Mouse (Mus musculus) forebrain, embryonic 11.5 days (tissue): ENCODE data around the gene 4930518I15Rik. TPM values are rescaled to one million over a fixed set of nuclear protein-coding genes. Genes with fewer than 3 reads are reported as not detected.

ENCODE experiments used
- ATAC-seq: fragments of 200-750 bp; cut with Nextera tagmentation; replicated peaks from 2 replicates; pipeline ENCODE4 v1.8.0; 2017; ENCODE audit warnings: moderate TSS enrichment; ENCODE audit not compliant: low FRiP score
- DNase-seq: peaks from one replicate; pipeline ENCODE4 v3.0.0-alpha.2; 2017; ENCODE audit warnings: low spot score
- H3K27ac ChIP-seq: fragments of 300-500 bp; sonication (generic); 2 replicates; pipeline ENCODE4 v1.5.1; 2014; ENCODE audit warnings: low read depth, low read length
- H3K27me3 ChIP-seq: fragments of 300-500 bp; sonication (generic); 2 replicates; pipeline ENCODE4 v1.6.1; 2014; ENCODE audit warnings: mild to moderate bottlenecking, low read length, mixed read lengths; ENCODE audit not compliant: control insufficient read depth, insufficient read depth
- H3K36me3 ChIP-seq: fragments of 300-500 bp; sonication (generic); 2 replicates; pipeline ENCODE4 v1.6.1; 2014; ENCODE audit warnings: mild to moderate bottlenecking, low read length, moderate library complexity, mixed read lengths; ENCODE audit not compliant: control insufficient read depth, insufficient read depth
- H3K4me1 ChIP-seq: fragments of 300-500 bp; sonication (generic); replicated peaks from 2 replicates; pipeline ENCODE4 v1.6.1; 2014; ENCODE audit warnings: low read length, mixed read lengths; ENCODE audit not compliant: control insufficient read depth, insufficient read depth
- H3K4me2 ChIP-seq: fragments of 300-500 bp; sonication (generic); 2 replicates; pipeline ENCODE4 v1.6.1; 2014; ENCODE audit warnings: low read depth, mild to moderate bottlenecking, low read length, moderate library complexity, mixed read lengths; ENCODE audit not compliant: severe bottlenecking
- H3K4me3 ChIP-seq: fragments of 300-500 bp; sonication (generic); 2 replicates; pipeline ENCODE4 v1.5.1; 2014; ENCODE audit warnings: low read depth, low read length
- H3K9ac ChIP-seq: fragments of 300-500 bp; sonication (generic); 2 replicates; pipeline ENCODE4 v1.6.1; 2014; ENCODE audit warnings: low read length
- H3K9me3 ChIP-seq: fragments of 300-500 bp; sonication (generic); 2 replicates; pipeline ENCODE4 v1.6.1; 2016; ENCODE audit warnings: low read length, mixed read lengths; ENCODE audit not compliant: control insufficient read depth
- WGBS: fragments of 180-500 bp; shearing (Covaris S2); extraction: QIAGEN DNeasy Blood & Tissue Kit; methylation state at CpG from one replicate; pipeline ENCODE4 v1.1.7; 2014; 5-methylcytosine and 5-hydroxymethylcytosine counted together
- polyA plus RNA-seq: library from polyadenylated mRNA; unstranded; fragments of >200 nt; fragmentation: Nextera tagmentation; extraction: Ambion mirVana; gene quantifications from 2 replicates; pipeline ENCODE4 v1.2.1, GENCODE M21; 2014

Gene 4930518I15Rik
- polyA plus RNA-seq, 1 experiment from 2014 or later, result 10.0 TPM

- WGBS, result 69% methylated on average over 6 of the region's 6 CpGs
- Histone ChIP-seq H3K9ac (no peak overlapping the region), H3K4me1 (no peaks in the 10 kb centered on the region), H3K4me2 (no peak overlapping the region), H3K27me3 (no peaks in the 10 kb centered on the region), H3K36me3 (no peaks in the 10 kb centered on the region), H3K27ac (no peak overlapping the region), H3K9me3 (no peaks in the 10 kb centered on the region), H3K4me3 (no peak overlapping the region)
- ATAC-seq (no peak), DNase-seq (no peak)
These were observed 50.9 kb downstream of the 4930518I15Rik start for GRCm38 (mm10) chr2:156806886-156807285.

Other genes with a start within 250 kb of the 4930518I15Rik start
- 140 and 163 TPM in 2 replicates for gene Dlgap4, start 244.2 kb downstream of the 4930518I15Rik start, polyA plus RNA-seq
- gene Myl9, start 82.5 kb downstream of the 4930518I15Rik start, polyA plus RNA-seq, result 105 and 121 TPM in 2 replicates
- 109 and 110 TPM in 2 replicates for gene Tgif2, start 17.9 kb downstream of the 4930518I15Rik start, polyA plus RNA-seq
- 186 and 189 TPM in 2 replicates for gene Rab5if, start 5.2 kb upstream of the 4930518I15Rik start, polyA plus RNA-seq
- 0.73 and 0.83 TPM in 2 replicates for gene Sla2, start 29.2 kb upstream of the 4930518I15Rik start, polyA plus RNA-seq
- gene Ndrg3, start 134.1 kb upstream of the 4930518I15Rik start, polyA plus RNA-seq, result 51.1 and 51.5 TPM in 2 replicates
- gene Dsn1, start 149.2 kb upstream of the 4930518I15Rik start, polyA plus RNA-seq, result 59.1 and 64.4 TPM in 2 replicates
- gene Soga1, start 221.3 kb upstream of the 4930518I15Rik start, polyA plus RNA-seq, result 8.1 and 8.2 TPM in 2 replicates
- gene Tldc2, start 229.1 kb upstream of the 4930518I15Rik start, polyA plus RNA-seq, result not detected in 2 replicates